Mouse (Mus musculus) right cerebral cortex, postnatal 25 days (tissue): ENCODE measurements around the gene Unc79.

ENCODE experiments used
- DNase-seq: peaks from one replicate; pipeline ENCODE4 v3.0.0; 2022

Gene Unc79

DNA sequence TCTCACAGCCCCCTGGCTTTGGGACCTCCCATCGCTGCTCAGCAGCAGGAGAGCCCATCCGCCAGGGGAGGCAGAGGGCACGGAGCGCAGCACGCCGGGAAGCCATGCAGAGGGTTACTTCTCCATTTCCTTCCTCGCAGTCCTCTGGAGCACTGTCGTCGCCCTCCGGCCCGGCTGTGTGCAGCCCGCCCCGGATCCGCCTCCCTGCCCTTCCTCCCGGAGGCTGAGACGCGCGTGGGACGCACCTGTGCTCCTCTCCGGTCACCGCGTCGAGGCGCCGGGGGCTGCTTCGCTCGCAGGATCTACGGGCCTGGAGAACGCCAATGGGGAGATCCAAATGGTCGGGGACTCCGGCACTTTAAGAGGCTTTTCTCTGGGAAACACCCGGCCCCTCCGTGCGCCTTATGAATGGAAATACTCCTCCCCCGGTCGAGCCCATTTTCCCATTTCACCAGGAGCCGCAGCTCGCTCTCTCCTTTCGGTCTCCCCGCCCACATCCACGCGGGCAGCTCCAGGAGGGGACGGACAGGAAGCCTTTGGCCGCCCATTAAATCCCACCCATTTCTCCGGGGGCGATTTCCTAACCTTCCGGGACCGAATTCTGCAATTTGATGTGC lies at the start of gene Unc79:
Gene Unc79 (plus strand): TSS at position 82 of the 617 bp plus-strand sequence.
- DNase-seq, result peak; percentile 90

- DNase-seq, result no peak
Measured at GRCm38 (mm10) chr12:102899091-102899490, 49.6 kb upstream of the Unc79 start, which contains the start of gene Cox8c. Gene Cox8c (plus strand): TSS chr12:102899316.

DNA sequence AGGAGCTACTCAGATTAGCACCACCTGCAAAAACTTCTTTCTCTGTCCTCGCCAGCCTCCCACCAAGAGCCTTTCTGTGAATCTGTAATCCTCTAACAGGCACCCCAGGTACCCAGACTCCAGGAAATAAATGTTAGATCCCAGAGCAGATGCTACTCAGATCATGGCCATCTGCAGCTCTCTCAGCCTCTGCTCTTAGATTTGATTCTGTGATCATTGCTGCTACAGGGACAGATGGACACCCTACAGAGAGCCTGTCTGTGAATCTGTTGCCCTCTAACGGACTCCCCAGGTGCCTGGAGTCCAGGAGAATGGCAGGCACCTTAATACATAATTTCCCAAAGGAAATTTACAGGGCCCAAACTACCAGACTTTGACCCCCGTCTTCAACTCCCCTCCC lies 40.5 kb upstream of the Unc79 start:
- no peak for DNase-seq

DNA sequence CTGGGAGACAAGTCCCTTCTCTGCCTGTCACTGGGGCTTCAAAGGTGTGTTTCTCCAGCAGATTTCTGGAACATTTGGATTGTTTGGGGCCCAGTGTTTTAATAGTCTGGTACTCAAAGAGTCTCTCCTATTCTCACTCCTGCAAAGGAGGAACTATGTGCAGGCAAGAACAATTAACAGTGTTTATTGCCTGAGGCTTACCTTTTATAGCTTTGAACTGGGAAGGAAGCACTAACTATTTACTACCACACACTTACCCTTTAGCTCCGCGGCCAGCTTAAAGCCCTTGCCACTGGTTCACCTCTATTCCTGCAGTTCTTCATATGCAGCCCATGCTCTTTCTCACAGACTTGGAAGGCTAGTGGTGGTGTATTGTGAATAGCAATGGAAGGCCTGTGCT lies 32.6 kb upstream of the Unc79 start:
- no peak for DNase-seq

DNA sequence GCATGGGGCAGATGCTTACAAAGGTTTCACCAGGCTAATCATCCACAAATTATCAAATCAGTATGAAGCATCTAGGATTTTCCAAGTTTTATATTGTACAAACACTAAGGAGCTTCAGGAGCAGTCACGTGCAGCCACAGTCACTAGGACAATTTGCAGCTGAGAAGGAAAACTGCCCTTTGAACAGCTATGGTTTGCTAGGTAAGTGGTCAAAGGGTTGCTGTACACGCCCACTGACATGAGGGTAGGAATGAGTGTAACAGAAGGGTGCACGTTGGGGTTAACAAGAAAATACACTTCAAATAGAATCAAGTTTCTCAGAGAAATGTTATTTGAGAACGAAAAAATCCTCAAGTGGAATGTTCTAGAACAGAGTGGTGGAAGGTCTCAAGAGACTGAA lies 18.9 kb upstream of the Unc79 start:
- no peak for DNase-seq

DNA sequence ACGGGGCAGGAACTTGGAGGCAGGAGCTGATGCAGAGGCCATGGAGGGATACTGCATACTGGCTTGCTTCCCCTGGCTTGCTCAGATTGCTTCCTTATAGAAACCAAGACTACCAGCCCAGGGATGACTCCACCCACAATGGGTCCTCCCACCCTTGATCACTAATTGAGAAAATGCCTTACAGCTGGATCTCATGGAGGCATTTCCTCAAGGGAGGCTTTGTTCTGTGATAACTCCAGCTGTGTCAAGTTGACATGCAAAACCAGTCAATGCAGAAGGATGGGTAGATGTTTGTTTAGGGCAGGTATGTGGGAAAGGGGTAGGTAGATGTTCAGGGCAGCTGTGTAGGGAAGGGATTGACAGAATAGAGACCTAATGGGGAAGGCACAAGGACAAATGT lies 18.3 kb upstream of the Unc79 start:
- DNase-seq, result no peak

GRCm38 (mm10) chr12:102930789-102931188 lies 17.9 kb upstream of the Unc79 start:
- no peak for DNase-seq

DNA sequence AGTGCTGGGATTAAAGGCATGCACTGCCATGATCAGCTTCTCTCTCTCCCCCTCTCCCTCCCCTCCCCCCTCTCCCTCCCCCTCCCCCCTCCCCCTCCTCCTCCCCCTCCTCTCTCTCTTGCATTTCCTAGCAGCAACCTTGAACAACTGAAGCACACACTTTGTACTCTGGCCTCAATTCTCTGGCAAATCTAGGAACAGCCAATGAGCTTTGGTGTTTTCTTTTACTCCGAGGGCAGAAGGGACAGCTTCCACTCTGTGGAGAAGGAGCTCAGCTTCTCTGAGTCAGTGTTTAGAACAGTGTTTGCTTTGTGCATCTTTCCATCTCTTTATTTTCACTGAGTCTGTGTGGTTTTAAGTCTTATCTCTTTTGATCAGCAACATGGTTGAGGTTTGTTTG lies 12.8 kb upstream of the Unc79 start:
- no peak for DNase-seq

- DNase-seq, result no peak
Measured at GRCm38 (mm10) chr12:102945571-102945970, 3.1 kb upstream of the Unc79 start.

DNA sequence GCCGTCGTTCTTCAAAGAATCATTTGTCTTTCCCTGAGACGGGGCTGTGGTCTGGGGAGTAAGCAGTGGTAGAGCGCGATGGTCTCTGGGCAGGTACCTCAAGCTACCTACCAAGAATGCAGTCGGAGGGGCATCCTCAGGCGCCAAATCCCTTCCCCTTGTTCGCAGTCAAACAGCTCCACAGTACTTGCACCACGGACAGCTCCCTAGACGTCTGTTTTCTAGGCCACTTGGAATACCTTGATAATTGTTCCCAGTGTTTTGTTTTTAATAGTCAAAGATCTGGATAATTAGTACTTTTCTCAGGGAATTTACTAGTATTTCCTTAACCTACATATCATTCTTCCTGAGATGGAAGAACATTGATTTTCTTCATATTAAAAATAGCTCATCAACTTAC lies 833 bp upstream of the Unc79 start:
- DNase-seq, result no peak

- DNase-seq, result peak; percentile 73
Measured at GRCm38 (mm10) chr12:102949395-102950208, 943 bp downstream of the Unc79 start.

GRCm38 (mm10) chr12:102960051-102960775 lies 11.6 kb downstream of the Unc79 start:
- DNase-seq, result no peak

DNA sequence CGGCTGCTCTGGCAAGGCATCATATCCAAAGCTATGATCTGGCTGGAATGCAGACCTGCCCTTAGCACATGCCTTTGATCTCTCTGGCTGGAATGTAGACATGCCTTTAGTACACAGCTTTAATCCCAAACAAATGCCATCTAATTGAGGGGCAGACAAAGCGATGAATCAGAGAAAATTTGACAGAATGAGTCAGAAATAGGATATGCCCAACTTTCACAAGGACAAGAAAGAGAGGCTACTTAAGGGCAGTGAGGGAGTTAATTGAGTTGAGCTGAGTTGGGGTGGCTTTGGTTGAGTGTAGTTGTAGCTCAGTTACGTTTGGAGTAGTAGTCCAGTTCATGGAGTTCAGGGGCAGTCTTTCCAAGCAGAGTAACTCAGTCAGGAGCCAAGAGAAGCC lies 12.4 kb downstream of the Unc79 start:
- DNase-seq, result no peak

- no peak for DNase-seq
Measured at GRCm38 (mm10) chr12:102964486-102964885, 15.8 kb downstream of the Unc79 start.

DNA sequence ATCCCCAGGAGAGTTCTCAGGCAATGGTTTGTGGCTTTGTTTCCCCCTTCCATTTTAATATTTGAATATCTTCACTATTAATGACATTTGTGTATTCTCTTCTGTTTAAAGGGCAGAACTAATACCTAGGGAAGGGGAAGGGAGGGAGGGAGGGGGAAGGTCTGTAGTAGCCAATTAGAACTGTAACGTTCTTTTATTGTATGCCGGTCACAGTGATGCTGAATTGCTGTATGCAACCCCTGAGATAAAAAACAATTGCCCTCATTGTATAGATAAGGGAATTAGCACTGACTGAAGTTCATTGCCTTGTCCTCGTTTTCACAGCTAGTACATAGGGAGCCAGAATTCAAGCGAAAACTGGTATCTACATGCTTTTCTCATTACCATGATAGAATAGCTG lies 31.9 kb downstream of the Unc79 start:
- no peak for DNase-seq

DNA sequence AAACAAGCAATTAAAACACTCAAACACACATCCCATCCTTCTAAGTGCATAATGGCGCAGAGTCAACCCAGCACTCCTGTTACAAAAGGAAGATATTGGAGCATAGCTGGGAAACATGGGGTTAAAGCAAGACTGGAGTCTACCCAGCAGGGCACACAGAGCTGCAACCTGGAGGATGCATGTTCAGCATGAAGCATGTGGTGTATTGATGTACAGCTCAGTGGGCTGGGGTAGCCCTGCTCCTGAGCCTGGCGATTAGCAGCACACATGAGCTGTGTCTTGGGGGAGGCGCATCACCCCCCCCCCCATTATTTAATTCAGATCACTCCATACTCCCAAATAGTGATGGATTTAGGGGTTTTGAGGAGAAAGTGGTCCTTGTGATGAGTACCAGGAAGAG lies 32.9 kb downstream of the Unc79 start:
- DNase-seq, result no peak

- no peak for DNase-seq
Measured at GRCm38 (mm10) chr12:102985401-102985800, 36.7 kb downstream of the Unc79 start.

DNA sequence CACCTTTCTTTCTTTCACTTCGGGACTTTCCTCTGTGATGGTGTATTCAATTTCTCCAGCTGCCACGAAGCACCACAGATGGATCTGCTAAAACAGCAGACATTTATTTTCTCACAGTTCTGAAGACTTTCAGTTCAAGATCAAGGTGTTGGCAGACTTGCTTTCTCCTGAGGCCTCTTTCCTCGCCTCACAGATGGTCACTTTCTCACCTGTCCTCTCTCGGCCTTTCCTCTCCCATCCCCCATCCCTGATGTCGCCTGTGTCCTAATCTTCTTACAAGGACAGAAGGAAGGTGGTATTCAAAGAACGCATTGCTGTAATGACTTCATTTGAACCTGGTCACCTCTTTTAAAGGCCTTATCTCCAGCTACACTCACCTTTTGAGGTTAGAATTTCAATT lies 39.1 kb downstream of the Unc79 start:
- no peak for DNase-seq

DNA sequence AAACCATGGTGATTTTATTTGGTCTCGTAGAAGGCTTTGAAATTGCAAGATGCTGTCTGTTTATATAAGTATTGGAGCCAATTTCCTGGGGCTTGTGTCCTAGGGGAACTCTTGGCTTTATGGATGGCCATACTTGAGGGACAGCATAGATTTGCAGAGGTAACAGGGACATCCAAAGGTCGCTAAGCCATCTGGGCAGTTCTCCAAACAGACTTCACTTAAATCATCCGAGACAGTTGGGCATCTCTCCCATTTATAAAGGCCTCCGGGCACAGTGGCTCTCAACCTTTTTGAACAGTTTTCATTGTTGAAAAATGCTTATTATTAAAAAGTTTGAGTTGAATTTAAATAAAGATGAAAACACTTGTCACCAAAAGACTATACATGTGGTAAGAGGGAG lies 59.8 kb downstream of the Unc79 start:
- DNase-seq, result no peak

DNA sequence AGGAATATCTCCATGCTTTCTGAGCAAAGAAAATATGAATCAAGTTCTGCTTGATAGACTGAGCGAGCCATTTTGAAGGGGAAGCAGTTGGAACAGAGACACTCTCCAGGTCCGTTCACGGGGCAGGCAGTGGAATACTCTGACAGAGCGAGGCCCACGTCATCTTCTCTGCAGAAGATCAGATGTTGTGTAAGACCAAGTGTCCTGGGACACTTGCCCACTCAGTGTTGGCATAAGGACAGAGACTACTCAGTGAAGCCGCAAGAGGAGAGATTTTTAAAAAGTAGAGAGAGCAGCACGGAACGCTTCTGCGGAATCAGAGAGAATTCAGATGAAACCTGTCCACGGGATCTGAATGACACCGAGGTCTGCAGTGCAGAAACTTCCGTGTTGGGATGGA lies 69.5 kb downstream of the Unc79 start:
- DNase-seq, result no peak

DNA sequence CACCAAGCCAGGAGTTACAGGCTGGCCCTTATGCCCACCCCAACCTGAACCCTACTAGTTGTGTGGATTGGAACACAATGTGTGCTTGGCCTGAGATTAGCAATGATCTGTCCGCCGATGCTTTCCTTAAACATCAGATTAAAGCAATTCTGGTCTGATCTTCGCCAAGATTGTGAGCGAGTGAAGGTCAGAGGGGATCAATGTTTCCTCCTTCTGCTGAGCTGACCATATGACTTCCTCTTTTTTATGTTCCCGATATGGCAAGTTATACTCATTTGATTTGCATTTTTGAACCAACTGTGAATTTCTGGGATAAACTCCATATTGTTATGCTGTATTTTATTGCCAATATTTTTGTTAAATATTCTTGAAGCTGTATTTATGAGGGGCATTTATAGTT lies 88.0 kb downstream of the Unc79 start:
- no peak for DNase-seq

DNA sequence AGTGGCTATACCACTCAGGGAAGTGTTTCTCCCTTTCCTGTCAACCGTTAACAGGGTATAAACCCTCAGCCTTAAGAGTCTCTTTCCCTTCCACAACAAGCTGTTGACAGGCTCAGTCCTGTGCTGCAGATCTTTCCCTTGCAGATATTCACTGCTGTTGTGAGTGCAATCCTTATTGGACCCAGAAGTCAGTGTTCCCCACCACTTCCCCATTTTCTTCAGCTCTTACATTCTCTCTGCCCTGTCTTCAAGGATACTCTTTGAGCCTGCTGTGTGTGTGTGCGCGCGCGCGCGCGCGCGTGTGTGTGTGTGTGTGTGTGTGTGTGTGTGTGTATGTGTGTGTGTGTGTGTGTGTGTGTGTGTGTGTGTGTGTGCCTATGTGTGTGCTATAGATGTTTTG lies 90.7 kb downstream of the Unc79 start:
- no peak for DNase-seq

- no peak for DNase-seq
Measured at GRCm38 (mm10) chr12:103040136-103040535, 91.5 kb downstream of the Unc79 start.

GRCm38 (mm10) chr12:103041401-103041800 lies 92.7 kb downstream of the Unc79 start:
- no peak for DNase-seq
